Mouse (Mus musculus) kidney, embryonic 15.5 days (tissue): ENCODE data around the gene Izumo3. TPM values are rescaled to one million over a fixed set of nuclear protein-coding genes. Genes with fewer than 3 reads are reported as not detected.
"Not testable (repeated sequence)": the region's sequence is repeated elsewhere in the genome, so short reads cannot be mapped to it uniquely, and the experiment has no call there.

Source experiments
- ATAC-seq: fragments of 200-750 bp; cut with Nextera tagmentation; replicated peaks from 2 replicates; pipeline ENCODE4 v1.8.0; 2017; ENCODE audit warnings: moderate TSS enrichment; ENCODE audit not compliant: low FRiP score
- H3K27ac ChIP-seq: fragments of 300-500 bp; sonication (generic); 2 replicates; pipeline ENCODE4 v1.5.1; 2015; ENCODE audit warnings: mild to moderate bottlenecking, inconsistent platforms
- H3K27me3 ChIP-seq: fragments of 300-500 bp; sonication (generic); 2 replicates; pipeline ENCODE4 v1.6.1; 2015; ENCODE audit warnings: inconsistent platforms
- H3K36me3 ChIP-seq: fragments of 300-500 bp; sonication (generic); 2 replicates; pipeline ENCODE4 v1.6.1; 2015; ENCODE audit warnings: inconsistent platforms
- H3K4me1 ChIP-seq: fragments of 300-500 bp; sonication (generic); 2 replicates; pipeline ENCODE4 v1.6.1; 2015; ENCODE audit warnings: inconsistent platforms
- H3K4me2 ChIP-seq: fragments of 300-500 bp; sonication (generic); 2 replicates; pipeline ENCODE4 v1.6.1; 2015; ENCODE audit warnings: moderate library complexity, mild to moderate bottlenecking, inconsistent platforms
- H3K4me3 ChIP-seq: fragments of 300-500 bp; sonication (generic); replicated peaks from 2 replicates; pipeline ENCODE4 v1.5.1; 2015; ENCODE audit warnings: mild to moderate bottlenecking, inconsistent platforms
- H3K9ac ChIP-seq: fragments of 300-500 bp; sonication (generic); 2 replicates; pipeline ENCODE4 v1.6.1; 2015; ENCODE audit warnings: mild to moderate bottlenecking, inconsistent platforms
- H3K9me3 ChIP-seq: fragments of 300-500 bp; sonication (generic); replicated peaks from 2 replicates; pipeline ENCODE4 v1.6.1; 2016; ENCODE audit warnings: inconsistent platforms
- WGBS: fragments of 180-500 bp; shearing (Covaris S2); methylation state at CpG from one replicate; pipeline ENCODE4 v1.1.7; 2015; ENCODE audit warnings: mixed read lengths; 5-methylcytosine and 5-hydroxymethylcytosine counted together
- polyA plus RNA-seq: library from polyadenylated mRNA; unstranded; fragments of >200 nt; fragmentation: Nextera tagmentation; extraction: Ambion mirVana; gene quantifications from 2 replicates; pipeline ENCODE4 v1.2.1, GENCODE M21; 2015

Gene Izumo3
- polyA plus RNA-seq, result not detected in 2 replicates

DNA sequence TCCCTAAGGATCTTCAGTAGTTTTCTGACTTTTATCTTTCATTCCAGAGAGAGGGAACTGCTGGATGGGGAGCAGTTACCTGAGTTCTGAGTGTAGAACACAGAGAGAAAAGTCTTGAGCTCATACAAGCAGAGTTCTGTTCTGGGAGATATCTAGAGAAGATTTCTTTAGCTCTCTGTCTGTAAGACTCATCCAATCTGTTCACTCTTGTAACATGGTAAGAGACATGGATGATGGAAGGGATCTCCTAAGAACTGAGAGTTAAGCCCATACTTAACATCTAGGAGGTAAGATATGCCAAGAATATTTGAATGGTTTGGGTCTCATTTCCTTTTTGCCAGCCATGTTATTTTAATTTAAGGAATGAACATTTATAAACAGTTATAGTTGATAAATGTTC lies at the start of gene Izumo3:
TSS of gene Izumo3 (minus strand) at position 101 of the 400 bp plus-strand sequence.
- Histone ChIP-seq H3K27me3 (no peaks in the 10 kb centered on the region), H3K36me3 (no peaks in the 10 kb centered on the region), H3K4me2 (no peak within 1 kb of the TSS), H3K9ac (no peak within 1 kb of the TSS), H3K27ac (no peak within 1 kb of the TSS), H3K9me3 (no peaks in the 10 kb centered on the region), H3K4me3 (no peak within 1 kb of the TSS), H3K4me1 (no peaks in the 10 kb centered on the region)
- ATAC-seq, result no peak

DNA sequence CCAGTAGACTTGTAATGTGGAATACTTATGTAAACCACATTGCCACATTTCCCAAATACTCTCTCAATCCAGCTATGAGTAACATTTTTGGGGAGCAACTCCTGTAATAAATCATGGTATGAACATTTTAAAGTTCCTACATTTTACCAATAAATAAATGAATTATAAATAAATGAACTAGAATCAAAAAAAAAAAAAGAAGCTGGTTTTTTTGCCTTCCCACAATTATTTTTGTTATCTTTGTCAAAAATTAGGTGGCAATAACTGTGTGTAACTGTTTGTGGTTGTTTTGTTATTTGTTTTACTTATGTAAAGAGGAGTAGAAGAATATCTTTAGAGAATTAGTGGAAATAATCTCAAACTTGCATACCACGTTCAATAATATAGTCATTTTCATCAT lies 44.6 kb upstream of the Izumo3 start, which contains the start of gene Gm12666:
TSS of gene Gm12666 (minus strand) at position 101 of the 400 bp plus-strand sequence.
- H3K4me1 ChIP-seq, H3K4me3 ChIP-seq, H3K4me2 ChIP-seq, H3K36me3 ChIP-seq, H3K9me3 ChIP-seq, H3K27ac ChIP-seq, H3K9ac ChIP-seq, ATAC-seq, H3K27me3 ChIP-seq: not testable (repeated sequence)
- WGBS, result 80% methylated on average over 1 of the region's 1 CpGs

DNA sequence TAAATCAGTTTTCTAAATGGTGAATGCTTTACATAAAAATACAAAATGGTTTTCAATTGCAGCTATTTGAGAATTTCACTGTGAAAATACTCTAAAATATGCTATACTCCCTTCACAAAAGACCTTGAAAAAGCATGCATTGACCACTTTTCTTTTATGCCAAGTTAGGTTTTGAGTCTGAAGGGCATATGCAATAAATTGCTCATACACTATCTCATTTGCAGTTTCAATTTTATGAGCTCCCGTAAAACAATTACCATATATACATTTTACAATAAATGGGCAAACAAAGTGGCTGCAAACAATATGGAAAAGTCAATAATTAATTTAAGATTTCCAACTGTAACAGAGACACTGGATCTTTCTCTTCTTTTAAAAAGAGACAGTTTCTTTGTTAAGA lies 5.6 kb upstream of the Izumo3 start:
- no peak for ATAC-seq
- no peak overlapping the region for H3K27ac ChIP-seq
- H3K36me3 ChIP-seq, result no peaks in the 10 kb centered on the region
- no peak overlapping the region for H3K9ac ChIP-seq
- H3K27me3 ChIP-seq, result no peaks in the 10 kb centered on the region
- WGBS, result 87% methylated on average over 1 of the region's 1 CpGs
- no peaks in the 10 kb centered on the region for H3K4me1 ChIP-seq
- no peaks in the 10 kb centered on the region for H3K9me3 ChIP-seq
- no peak overlapping the region for H3K4me2 ChIP-seq
- no peak overlapping the region for H3K4me3 ChIP-seq

DNA sequence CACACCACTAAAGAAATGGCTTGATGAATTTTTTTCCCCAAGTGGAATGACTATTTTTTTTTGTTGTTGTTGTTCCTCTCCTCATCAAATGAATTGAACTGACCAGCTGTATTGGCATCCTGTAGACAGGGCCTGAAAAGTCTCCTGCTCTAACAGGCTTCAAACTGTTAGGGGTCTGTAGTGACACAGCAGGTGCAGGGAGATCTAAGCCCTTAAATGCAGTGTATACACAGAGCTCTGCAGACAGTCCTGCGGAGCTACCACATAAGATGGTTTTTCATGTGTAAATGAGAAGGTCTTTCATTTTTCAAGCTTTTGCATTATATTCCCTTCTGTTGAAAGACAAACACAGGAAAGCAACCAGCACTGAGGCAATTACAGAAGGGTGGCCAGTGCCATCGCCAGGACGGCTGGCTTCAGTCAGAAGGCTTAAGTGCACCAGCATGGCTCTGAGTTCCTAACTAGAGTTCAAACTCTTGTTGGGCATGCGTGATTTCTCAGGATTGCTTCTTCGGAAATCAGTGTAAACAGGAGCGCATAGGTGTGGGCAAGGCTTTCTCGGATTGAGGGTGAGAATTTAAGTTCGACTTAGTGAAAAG lies 35.5 kb downstream of the Izumo3 start:
- 38% methylated on average over 8 of the region's 8 CpGs for WGBS
- Histone ChIP-seq H3K36me3 (no peaks in the 10 kb centered on the region), H3K27me3 (no peaks in the 10 kb centered on the region), H3K27ac (no peak overlapping the region), H3K4me2 (no peak overlapping the region), H3K9me3 (no peaks in the 10 kb centered on the region), H3K9ac (no peak overlapping the region), H3K4me1 (no peaks in the 10 kb centered on the region), H3K4me3 (no peak overlapping the region)
- ATAC-seq, result no peak

DNA sequence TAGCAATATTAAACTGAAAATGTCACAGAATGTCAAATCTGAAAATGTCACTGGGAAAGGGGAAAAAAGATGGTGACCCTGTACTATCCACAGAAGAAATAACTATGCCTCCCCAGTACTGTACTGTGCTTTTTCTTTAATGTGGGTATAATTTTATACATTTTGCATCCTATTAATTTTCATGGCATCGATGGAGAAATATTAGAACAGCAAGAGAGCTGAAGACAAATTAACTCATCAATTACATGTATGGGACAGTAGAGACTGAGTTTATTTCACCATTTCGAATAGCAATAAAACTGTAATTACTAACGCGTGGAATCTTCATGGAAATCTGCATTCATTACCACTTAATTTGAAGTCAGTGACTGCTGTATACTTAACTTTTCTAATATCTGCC lies 49.6 kb downstream of the Izumo3 start:
- no peaks in the 10 kb centered on the region for H3K4me1 ChIP-seq
- no peak overlapping the region for H3K4me2 ChIP-seq
- no peaks in the 10 kb centered on the region for H3K36me3 ChIP-seq
- no peaks in the 10 kb centered on the region for H3K27me3 ChIP-seq
- no peaks in the 10 kb centered on the region for H3K9me3 ChIP-seq
- no peak overlapping the region for H3K9ac ChIP-seq
- no peak for ATAC-seq
- H3K4me3 ChIP-seq, result no peak overlapping the region
- no peak overlapping the region for H3K27ac ChIP-seq
- WGBS, result 93% methylated on average over 4 of the region's 4 CpGs

DNA sequence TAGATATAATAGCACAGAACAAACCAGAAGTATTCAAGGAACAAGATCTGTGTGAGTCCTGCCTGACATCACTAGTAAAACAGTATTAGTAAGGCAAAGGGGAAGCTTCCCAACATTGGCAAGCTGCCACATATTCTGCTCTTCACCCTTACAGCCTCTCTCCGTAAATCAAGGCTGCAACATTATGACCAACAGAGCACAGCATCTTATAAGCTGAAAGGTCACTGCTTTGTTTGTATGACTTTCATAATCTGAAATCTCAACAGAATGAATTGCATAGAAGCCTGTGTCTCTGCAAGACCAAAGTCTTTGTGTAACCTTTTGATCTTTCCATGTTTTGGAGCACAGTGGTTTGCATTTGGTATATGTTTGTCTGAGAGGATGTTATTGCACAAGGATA lies 51.1 kb downstream of the Izumo3 start:
- Histone ChIP-seq H3K4me2 (no peak overlapping the region), H3K4me1 (no peaks in the 10 kb centered on the region), H3K36me3 (no peaks in the 10 kb centered on the region), H3K4me3 (no peak overlapping the region), H3K9ac (no peak overlapping the region), H3K27me3 (no peaks in the 10 kb centered on the region), H3K27ac (no peak overlapping the region), H3K9me3 (no peaks in the 10 kb centered on the region)
- peak; percentile 81 for ATAC-seq
- WGBS, result 60% methylated on average over 1 of the region's 1 CpGs

Other genes starting within 250 kb of the Izumo3 start
- not detected in 2 replicates for gene Gm12666, start 44.5 kb upstream of the Izumo3 start, polyA plus RNA-seq